Mouse (Mus musculus) embryonic facial prominence, embryonic 15.5 days (tissue): Measurements from ENCODE around the gene 1700029H14Rik. TPM values are rescaled to one million over a fixed set of nuclear protein-coding genes. Genes with fewer than 3 reads are reported as not detected.

Experiments
- ATAC-seq: fragments of 200-750 bp; cut with Nextera tagmentation; 2 replicates; pipeline ENCODE4 v1.8.0; 2017; ENCODE audit warnings: low read depth, moderate TSS enrichment; ENCODE audit not compliant: insufficient number of reproducible peaks, low FRiP score, low TSS enrichment
- H3K27ac ChIP-seq: fragments of 300-500 bp; sonication (generic); replicated peaks from 2 replicates; pipeline ENCODE4 v1.5.1; 2015; ENCODE audit warnings: mild to moderate bottlenecking, inconsistent platforms
- H3K27me3 ChIP-seq: fragments of 300-500 bp; sonication (generic); 2 replicates; pipeline ENCODE4 v1.6.1; 2015; ENCODE audit warnings: inconsistent platforms
- H3K36me3 ChIP-seq: fragments of 300-500 bp; sonication (generic); 2 replicates; pipeline ENCODE4 v1.6.1; 2015; ENCODE audit warnings: mild to moderate bottlenecking, inconsistent platforms
- H3K4me1 ChIP-seq: fragments of 300-500 bp; sonication (generic); 2 replicates; pipeline ENCODE4 v1.6.1; 2015; ENCODE audit warnings: inconsistent platforms
- H3K4me2 ChIP-seq: fragments of 300-500 bp; sonication (generic); replicated peaks from 2 replicates; pipeline ENCODE4 v1.6.1; 2015; ENCODE audit warnings: mild to moderate bottlenecking, inconsistent platforms
- H3K4me3 ChIP-seq: fragments of 300-500 bp; sonication (generic); replicated peaks from 2 replicates; pipeline ENCODE4 v1.5.1; 2015; ENCODE audit warnings: mild to moderate bottlenecking, inconsistent platforms
- H3K9ac ChIP-seq: fragments of 300-500 bp; sonication (generic); 2 replicates; pipeline ENCODE4 v1.6.1; 2015; ENCODE audit warnings: inconsistent platforms
- H3K9me3 ChIP-seq: fragments of 300-500 bp; sonication (generic); replicated peaks from 2 replicates; pipeline ENCODE4 v1.6.1; 2016; ENCODE audit warnings: inconsistent platforms
- WGBS: fragments of 180-500 bp; shearing (Covaris S2); methylation state at CpG from one replicate; pipeline ENCODE4 v1.1.7; 2015; 5-methylcytosine and 5-hydroxymethylcytosine counted together
- polyA plus RNA-seq: library from polyadenylated mRNA; unstranded; fragments of >200 nt; fragmentation: Nextera tagmentation; extraction: Ambion mirVana; gene quantifications from 2 replicates; pipeline ENCODE4 v1.2.1, GENCODE M21; 2015

The 1700029H14Rik gene
- polyA plus RNA-seq, 1 experiment from 2014 or later, result not detected

- H3K27ac ChIP-seq, result no peak overlapping the region
- ATAC-seq, result no peak
- H3K4me3 ChIP-seq, result no peak overlapping the region
- no peaks in the 10 kb centered on the region for H3K36me3 ChIP-seq
- no peaks in the 10 kb centered on the region for H3K27me3 ChIP-seq
- H3K9ac ChIP-seq, result no peak overlapping the region
- no peaks in the 10 kb centered on the region for H3K4me1 ChIP-seq
- no peak overlapping the region for H3K4me2 ChIP-seq
- no peaks in the 10 kb centered on the region for H3K9me3 ChIP-seq
- WGBS, result 56% methylated on average over 7 of the region's 7 CpGs
Observed at GRCm38 (mm10) chr8:13521392-13521791, 40.9 kb downstream of the 1700029H14Rik start.

- Histone ChIP-seq H3K4me3 (no peak overlapping the region), H3K4me2 (no peak overlapping the region), H3K9me3 (no peaks in the 10 kb centered on the region), H3K27me3 (no peaks in the 10 kb centered on the region), H3K27ac (no peak overlapping the region), H3K9ac (no peak overlapping the region), H3K4me1 (no peaks in the 10 kb centered on the region), H3K36me3 (no peaks in the 10 kb centered on the region)
- no peak for ATAC-seq
- WGBS, result 55% methylated on average over 6 of the region's 6 CpGs
Observed at GRCm38 (mm10) chr8:13520349-13520748, 41.9 kb downstream of the 1700029H14Rik start.

GRCm38 (mm10) chr8:13519503-13519902, 42.8 kb downstream of the 1700029H14Rik start:
- H3K27ac ChIP-seq, result no peak overlapping the region
- no peak overlapping the region for H3K4me2 ChIP-seq
- no peak for ATAC-seq
- H3K4me1 ChIP-seq, result no peaks in the 10 kb centered on the region
- no peak overlapping the region for H3K4me3 ChIP-seq
- no peaks in the 10 kb centered on the region for H3K27me3 ChIP-seq
- H3K36me3 ChIP-seq, result no peaks in the 10 kb centered on the region
- H3K9me3 ChIP-seq, result no peaks in the 10 kb centered on the region
- 81% methylated on average over 9 of the region's 9 CpGs for WGBS
- H3K9ac ChIP-seq, result no peak overlapping the region

- H3K4me2 ChIP-seq, result no peak overlapping the region
- 0 out of 2 replicates have a peak overlapping the region, but pooled peaks have one; percentile 22 for H3K27ac ChIP-seq
- no peaks in the 10 kb centered on the region for H3K36me3 ChIP-seq
- H3K9ac ChIP-seq, result no peak overlapping the region
- no peaks in the 10 kb centered on the region for H3K27me3 ChIP-seq
- WGBS, result 83% methylated on average over 6 of the region's 6 CpGs
- no peak overlapping the region for H3K4me3 ChIP-seq
- no peaks in the 10 kb centered on the region for H3K4me1 ChIP-seq
- ATAC-seq, result no peak
- H3K9me3 ChIP-seq, result no peaks in the 10 kb centered on the region
Observed at GRCm38 (mm10) chr8:13517284-13517781, 44.9 kb downstream of the 1700029H14Rik start.

GRCm38 (mm10) chr8:13516728-13517127, 45.5 kb downstream of the 1700029H14Rik start:
- Histone ChIP-seq H3K4me3 (no peak overlapping the region), H3K27ac (0 out of 2 replicates have a peak overlapping the region, but pooled peaks have one; percentile 51), H3K36me3 (no peaks in the 10 kb centered on the region), H3K27me3 (no peaks in the 10 kb centered on the region), H3K4me2 (no peak overlapping the region), H3K4me1 (no peaks in the 10 kb centered on the region), H3K9me3 (no peaks in the 10 kb centered on the region), H3K9ac (no peak overlapping the region)
- 74% methylated on average over 5 of the region's 5 CpGs for WGBS
- ATAC-seq, result no peak

GRCm38 (mm10) chr8:13516011-13516442, 46.2 kb downstream of the 1700029H14Rik start:
- H3K27ac ChIP-seq, result 0 out of 2 replicates have a peak overlapping the region, but pooled peaks have one; percentile 51
- no peak overlapping the region for H3K9ac ChIP-seq
- 42% methylated on average over 7 of the region's 7 CpGs for WGBS
- no peaks in the 10 kb centered on the region for H3K36me3 ChIP-seq
- ATAC-seq, result no peak
- H3K27me3 ChIP-seq, result no peaks in the 10 kb centered on the region
- no peak overlapping the region for H3K4me3 ChIP-seq
- H3K4me1 ChIP-seq, result no peaks in the 10 kb centered on the region
- H3K4me2 ChIP-seq, result no peak overlapping the region
- no peaks in the 10 kb centered on the region for H3K9me3 ChIP-seq

GRCm38 (mm10) chr8:13513556-13514370, 48.5 kb downstream of the 1700029H14Rik start:
- no peak overlapping the region for H3K9ac ChIP-seq
- ATAC-seq, result no peak
- no peak overlapping the region for H3K4me2 ChIP-seq
- no peak overlapping the region for H3K27ac ChIP-seq
- no peaks in the 10 kb centered on the region for H3K27me3 ChIP-seq
- H3K4me3 ChIP-seq, result no peak overlapping the region
- WGBS, result 82% methylated on average over 5 of the region's 5 CpGs
- no peaks in the 10 kb centered on the region for H3K4me1 ChIP-seq
- H3K9me3 ChIP-seq, result no peaks in the 10 kb centered on the region
- no peaks in the 10 kb centered on the region for H3K36me3 ChIP-seq

GRCm38 (mm10) chr8:13512677-13513076, 49.6 kb downstream of the 1700029H14Rik start:
- Histone ChIP-seq H3K4me1 (0 out of 2 replicates have a peak, but pooled peaks cover under 1% of the 10 kb centered on the region), H3K4me3 (no peak overlapping the region), H3K9me3 (no peaks in the 10 kb centered on the region), H3K4me2 (no peak overlapping the region), H3K27me3 (no peaks in the 10 kb centered on the region), H3K36me3 (no peaks in the 10 kb centered on the region), H3K27ac (no peak overlapping the region), H3K9ac (no peak overlapping the region)
- WGBS, result 68% methylated on average over 6 of the region's 6 CpGs
- ATAC-seq, result no peak

- Histone ChIP-seq H3K4me3 (no peak overlapping the region), H3K4me2 (no peak overlapping the region), H3K36me3 (no peaks in the 10 kb centered on the region), H3K9ac (no peak overlapping the region), H3K27me3 (no peaks in the 10 kb centered on the region), H3K4me1 (0 out of 2 replicates have a peak, but pooled peaks cover 4% of the 10 kb centered on the region), H3K9me3 (no peaks in the 10 kb centered on the region), H3K27ac (no peak overlapping the region)
- WGBS, result 81% methylated on average over 5 of the region's 5 CpGs
- no peak for ATAC-seq
Observed at GRCm38 (mm10) chr8:13512016-13512415, 50.2 kb downstream of the 1700029H14Rik start.

GRCm38 (mm10) chr8:13507284-13507937, 54.9 kb downstream of the 1700029H14Rik start:
- no peak for ATAC-seq
- Histone ChIP-seq H3K4me2 (no peak overlapping the region), H3K27ac (no peak overlapping the region), H3K27me3 (peaks cover 4% of the 10 kb centered on the region; the same call in 1 of the 2 replicates), H3K9ac (no peak overlapping the region), H3K9me3 (no peaks in the 10 kb centered on the region), H3K4me1 (0 out of 2 replicates have a peak, but pooled peaks cover 4% of the 10 kb centered on the region), H3K36me3 (no peaks in the 10 kb centered on the region), H3K4me3 (no peak overlapping the region)
- WGBS, result 78% methylated on average over 3 of the region's 3 CpGs

- no peak overlapping the region for H3K4me2 ChIP-seq
- H3K9ac ChIP-seq, result no peak overlapping the region
- no peak overlapping the region for H3K27ac ChIP-seq
- 0 out of 2 replicates have a peak, but pooled peaks cover 4% of the 10 kb centered on the region for H3K4me1 ChIP-seq
- WGBS, result 39% methylated on average over 4 of the region's 4 CpGs
- peaks cover 4% of the 10 kb centered on the region; the same call in 1 of the 2 replicates for H3K27me3 ChIP-seq
- H3K36me3 ChIP-seq, result no peaks in the 10 kb centered on the region
- no peaks in the 10 kb centered on the region for H3K9me3 ChIP-seq
- no peak overlapping the region for H3K4me3 ChIP-seq
- ATAC-seq, result no peak
Observed at GRCm38 (mm10) chr8:13506849-13507248, 55.4 kb downstream of the 1700029H14Rik start.
